Mouse (Mus musculus) C2C12 (cell line): Measurements from ENCODE around the gene Ttc9b.

ENCODE experiments used
- CTCF ChIP-seq: IDR thresholded peaks from one replicate; pipeline ENCODE4 v1.5.1; 2011; ENCODE audit not compliant: control insufficient read depth, insufficient read depth, insufficient read length
- USF1 ChIP-seq: IDR thresholded peaks from one replicate; pipeline ENCODE4 v1.6.1; 2011; ENCODE audit warnings: low read depth, mild to moderate bottlenecking, control low read depth, moderate library complexity

DNA sequence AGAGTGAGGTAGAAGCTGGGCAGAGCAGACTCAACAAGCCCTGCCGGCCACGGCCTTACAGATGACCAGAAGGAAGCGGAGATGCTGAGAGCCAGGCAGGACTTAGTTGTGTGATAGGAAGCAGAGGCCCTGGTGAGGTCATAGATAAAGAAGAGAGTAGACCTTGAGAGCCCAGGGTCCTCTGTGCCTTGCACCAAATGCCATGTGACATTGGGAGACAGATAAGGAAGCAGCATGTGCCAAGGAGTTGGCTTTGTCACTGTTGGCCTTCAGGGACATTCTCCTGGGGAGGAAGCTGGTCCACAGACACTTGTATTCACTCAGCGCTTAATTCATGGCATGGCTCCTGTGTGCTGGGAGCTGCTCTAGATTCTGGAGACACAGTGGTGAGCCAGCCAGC is 44.4 kb upstream of the Ttc9b start:
- TF ChIP-seq USF1 (no peak), CTCF (no peak)
